29 mouse cellular contexts compared by ENCODE assay signal in genomic region chr10:105192071-105192470, GRCm38 (mm10).
DNase-seq lines count a peak whose midpoint lies in the region; ATAC-seq and TF ChIP-seq lines count a peak whose summit lies in the region.
"Had no signal": no experiment of that assay in that cellular context is flagged by ENCODE, and none has a peak within 500 bp of the region (broad histone marks: within the 10 kb centered on the region; RNA-seq: fewer than 3 reads in every experiment).

No protein-coding gene starts in this region.

- no peak overlapping the region for H3K4me3 ChIP-seq in forebrain, postnatal 0 days (ENCODE audit: low read depth, low read length)
- H3K4me3 ChIP-seq in forebrain, embryonic 16.5 days (replicated peaks; ENCODE audit: low read length): no peak overlapping the region
- H3K4me3 ChIP-seq: forebrain, embryonic 13.5 days; gastrocnemius, adult 2 months; heart, adult 2 months; kidney, embryonic 15.5 days; limb, embryonic 12.5 days; lung, embryonic 15.5 days had no signal

- no peak overlapping the region for H3K4me2 ChIP-seq in forebrain, postnatal 0 days (ENCODE audit: low read depth)
- H3K4me2 ChIP-seq in forebrain, embryonic 16.5 days (ENCODE audit: low read length): no peak overlapping the region
- H3K4me2 ChIP-seq: forebrain, embryonic 13.5 days; kidney, embryonic 15.5 days; limb, embryonic 12.5 days; liver, embryonic 11.5 days; lung, embryonic 15.5 days; midbrain, embryonic 11.5 days had no signal

- H3K27ac ChIP-seq in forebrain, postnatal 0 days (ENCODE audit: low read depth, low read length): no peak overlapping the region
- no peak overlapping the region for H3K27ac ChIP-seq in forebrain, embryonic 16.5 days (ENCODE audit: low read length)
- H3K27ac ChIP-seq: forebrain, embryonic 13.5 days; gastrocnemius, adult 2 months; heart, adult 2 months; kidney, embryonic 15.5 days; limb, embryonic 12.5 days; lung, embryonic 15.5 days; stomach, postnatal 0 days had no signal

- no peaks in the 10 kb centered on the region for H3K9me3 ChIP-seq in forebrain, postnatal 0 days (ENCODE audit: low read length)
- H3K9me3 ChIP-seq in forebrain, embryonic 16.5 days (ENCODE audit: control insufficient read depth, low read length): no peaks in the 10 kb centered on the region
- H3K9me3 ChIP-seq: forebrain, embryonic 13.5 days; G1E; kidney, embryonic 15.5 days; limb, embryonic 12.5 days; lung, embryonic 15.5 days had no signal

- ATAC-seq in forebrain, postnatal 0 days: peak; percentile 43; the same call in 1 of the 2 replicates
- no peak for ATAC-seq in forebrain, embryonic 16.5 days
- ATAC-seq in megakaryocyte-erythroid progenitor cell, adult 5-6 weeks (replicated peaks; ENCODE audit: low FRiP score, low TSS enrichment, poor library complexity, severe bottlenecking): no peak
- ATAC-seq: forebrain, embryonic 13.5 days; hindbrain, embryonic 16.5 days; midbrain, embryonic 16.5 days; Patski had no signal

- TF ChIP-seq CTCF in forebrain, postnatal 0 days (IDR thresholded peaks at IDR 0.05; ENCODE audit: low read depth): no peak

- H3K36me3 ChIP-seq in forebrain, postnatal 0 days (ENCODE audit: insufficient read depth): no peaks in the 10 kb centered on the region
- H3K36me3 ChIP-seq in forebrain, embryonic 16.5 days (ENCODE audit: control insufficient read depth, insufficient read depth): no peaks in the 10 kb centered on the region
- H3K36me3 ChIP-seq: G1E; lung, embryonic 15.5 days had no signal

- 92% methylated on average over 2 of the region's 2 CpGs for WGBS in forebrain, postnatal 0 days
- WGBS in forebrain, embryonic 16.5 days: 98% methylated on average over 2 of the region's 2 CpGs

- H3K27me3 ChIP-seq in forebrain, postnatal 0 days (ENCODE audit: insufficient read depth, low read length): no peaks in the 10 kb centered on the region
- no peaks in the 10 kb centered on the region for H3K27me3 ChIP-seq in forebrain, embryonic 16.5 days (replicated peaks; ENCODE audit: control insufficient read depth, insufficient read depth, low read length)
- H3K27me3 ChIP-seq: forebrain, embryonic 13.5 days; kidney, embryonic 15.5 days; limb, embryonic 12.5 days; lung, embryonic 15.5 days; Patski had no signal

- no peak for DNase-seq in forebrain, postnatal 0 days
- DNase-seq in layer of hippocampus, adult 9-10 months (ENCODE audit: low spot score): peak; percentile 3
- no peak for DNase-seq in layer of hippocampus, adult 18-20 months (ENCODE audit: low spot score in 2 of 2)
- DNase-seq in right cerebral cortex, adult 2 months (ENCODE audit: low spot score in 2 of 2): peak; percentile 22 to 28
- DNase-seq in right cerebral cortex, postnatal 14 days: no peak
- DNase-seq in liver: no peak
- DNase-seq: adrenal gland, postnatal 10 days; cerebellum, adult 11 months; cerebellum, adult 9-10 months; cerebellum, postnatal 36 days; gastrocnemius, adult 2 months; heart, adult 2 months; kidney, adult 18-20 months; kidney, postnatal 36 days; thymus, adult 2 months; thymus, postnatal 36 days had no signal

- H3K4me1 ChIP-seq in forebrain, postnatal 0 days (ENCODE audit: insufficient read depth): no peaks in the 10 kb centered on the region
- no peaks in the 10 kb centered on the region for H3K4me1 ChIP-seq in forebrain, embryonic 16.5 days (replicated peaks; ENCODE audit: control insufficient read depth, insufficient read depth, low read length)
- H3K4me1 ChIP-seq: forebrain, embryonic 13.5 days; limb, embryonic 12.5 days had no signal

- H3K9ac ChIP-seq in forebrain, postnatal 0 days: no peak overlapping the region
- H3K9ac ChIP-seq in forebrain, embryonic 16.5 days (replicated peaks; ENCODE audit: low read depth, low read length): no peak overlapping the region
- H3K9ac ChIP-seq: forebrain, embryonic 13.5 days; kidney, embryonic 15.5 days; limb, embryonic 12.5 days; lung, embryonic 15.5 days had no signal

Comparison
In these comparisons a context has a peak if more than half of its experiments do, and no peak if none do; other contexts are left out.
1. DNase-seq: peak in layer of hippocampus, adult 9-10 months (single experiment) and right cerebral cortex, adult 2 months (2 of 2); none in forebrain, postnatal 0 days (single experiment), layer of hippocampus, adult 18-20 months (0 of 2), right cerebral cortex, postnatal 14 days (single experiment) and liver (single experiment).